Mouse (Mus musculus): ENCODE measurements around the gene Gprin3. TPM values are rescaled to one million over a fixed set of nuclear protein-coding genes. Genes with fewer than 3 reads are reported as not detected.

The Gprin3 gene
- 2.5 and 3.0 TPM in 2 replicates for polyA plus RNA-seq (2015; fragmentation: Nextera tagmentation; extraction: Ambion mirVana)

DNA sequence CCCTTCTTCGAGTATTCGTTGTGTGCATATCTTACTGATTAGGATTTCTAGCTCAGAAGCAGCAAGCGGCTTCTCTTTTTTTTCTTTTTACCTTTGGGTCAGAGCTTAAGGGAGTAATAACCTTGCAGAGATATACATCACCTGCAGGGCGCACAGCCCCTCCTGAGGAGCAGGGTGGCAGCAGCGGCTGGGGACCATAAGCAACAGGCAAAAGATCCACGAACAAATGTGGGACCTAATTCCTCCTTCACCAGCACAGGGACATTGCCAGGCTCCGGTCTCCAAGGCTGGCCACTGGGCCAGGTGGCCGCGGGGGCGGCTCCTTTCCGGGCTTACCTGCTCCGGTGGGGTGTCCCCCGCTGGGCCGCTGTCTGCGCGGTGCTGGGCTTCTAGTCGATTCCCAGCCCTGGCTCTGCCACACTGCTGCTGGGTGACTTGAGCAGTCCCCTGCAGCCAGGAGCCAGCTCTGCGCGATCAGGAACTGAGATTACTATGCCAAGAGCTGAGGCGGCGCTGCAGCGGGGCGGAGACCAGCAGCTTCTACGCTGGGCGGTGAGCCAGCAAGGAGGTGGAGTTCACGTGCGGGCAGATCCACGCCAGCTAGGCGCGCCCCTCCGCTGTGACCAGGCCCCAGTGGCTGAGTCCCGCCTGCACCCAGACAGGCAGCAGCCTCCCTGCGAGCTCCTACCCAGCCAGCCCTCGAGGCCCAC is at the start of gene Gprin3:
Gprin3 (minus strand) TSS at position 471 of the 710 bp plus-strand sequence.
- no peaks in the 10 kb centered on the region for H3K36me3 ChIP-seq
- H3K9me3 ChIP-seq: no peaks in the 10 kb centered on the region
- peak within 1 kb of the TSS; percentile 87 for H3K4me2 ChIP-seq
- H3K4me3 ChIP-seq: peak within 1 kb of the TSS; percentile 55
- H3K4me1 ChIP-seq: peaks cover 11% of the 10 kb centered on the region
- H3K9ac ChIP-seq: peak within 1 kb of the TSS; percentile 76
- H3K27ac ChIP-seq: peak within 1 kb of the TSS; percentile 75
- WGBS: 7% methylated on average over 34 of the region's 34 CpGs
- no peaks in the 10 kb centered on the region for H3K27me3 ChIP-seq
- ATAC-seq (ENCODE audit: insufficient number of reproducible peaks, insufficient read depth, low FRiP score, low TSS enrichment, low read depth): peak; percentile 86

DNA sequence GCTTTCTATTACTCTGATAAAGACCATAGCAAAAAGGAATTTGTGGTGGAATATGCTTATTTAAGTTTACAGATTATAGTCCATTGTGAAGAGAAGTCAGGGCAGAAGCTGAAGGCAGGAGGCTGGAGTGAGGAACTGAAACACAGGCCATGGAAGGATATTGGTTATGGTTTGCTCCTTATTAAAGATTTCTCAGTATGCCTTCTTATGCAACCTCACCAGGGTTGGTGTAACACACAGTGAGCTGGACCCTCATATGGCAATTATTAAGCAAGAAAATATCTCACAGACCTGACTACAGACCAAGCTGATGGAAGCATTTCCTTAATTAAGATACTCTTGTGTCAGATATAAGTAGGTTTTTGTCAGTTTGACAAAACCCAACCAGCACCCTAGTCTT is 32.8 kb upstream of the Gprin3 start:
- Histone ChIP-seq H3K4me1 (no peaks in the 10 kb centered on the region), H3K4me2 (no peak overlapping the region), H3K9ac (no peak overlapping the region), H3K36me3 (no peaks in the 10 kb centered on the region), H3K27ac (no peak overlapping the region), H3K4me3 (no peak overlapping the region), H3K27me3 (no peaks in the 10 kb centered on the region), H3K9me3 (no peaks in the 10 kb centered on the region)
- ATAC-seq (ENCODE audit: insufficient number of reproducible peaks, insufficient read depth, low FRiP score, low TSS enrichment, low read depth): no peak

DNA sequence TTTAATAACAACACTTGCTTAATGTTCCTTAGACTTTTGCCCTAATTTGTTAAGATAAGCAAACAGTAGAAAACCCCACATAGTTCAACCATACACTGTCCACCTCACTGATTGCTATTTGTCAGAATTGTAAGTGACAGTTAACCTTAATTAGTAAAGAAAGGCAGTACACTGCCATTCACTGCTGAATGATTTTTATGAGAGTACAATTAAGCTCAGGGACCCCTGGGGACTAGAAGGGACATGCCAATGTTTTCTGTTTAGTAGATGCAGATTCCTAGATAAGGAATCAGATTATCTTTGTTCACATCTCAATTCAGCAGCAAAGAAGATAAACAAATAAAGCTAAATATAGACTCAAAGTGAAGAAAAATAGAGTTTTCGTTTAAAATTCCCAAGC is 30.0 kb upstream of the Gprin3 start:
- no peak for ATAC-seq (ENCODE audit: insufficient number of reproducible peaks, insufficient read depth, low FRiP score, low TSS enrichment, low read depth)
- Histone ChIP-seq H3K9me3 (no peaks in the 10 kb centered on the region), H3K4me1 (no peaks in the 10 kb centered on the region), H3K9ac (no peak overlapping the region), H3K4me3 (no peak overlapping the region), H3K4me2 (no peak overlapping the region), H3K27me3 (no peaks in the 10 kb centered on the region), H3K27ac (no peak overlapping the region), H3K36me3 (no peaks in the 10 kb centered on the region)
- 64% methylated on average over 1 of the region's 1 CpGs for WGBS

DNA sequence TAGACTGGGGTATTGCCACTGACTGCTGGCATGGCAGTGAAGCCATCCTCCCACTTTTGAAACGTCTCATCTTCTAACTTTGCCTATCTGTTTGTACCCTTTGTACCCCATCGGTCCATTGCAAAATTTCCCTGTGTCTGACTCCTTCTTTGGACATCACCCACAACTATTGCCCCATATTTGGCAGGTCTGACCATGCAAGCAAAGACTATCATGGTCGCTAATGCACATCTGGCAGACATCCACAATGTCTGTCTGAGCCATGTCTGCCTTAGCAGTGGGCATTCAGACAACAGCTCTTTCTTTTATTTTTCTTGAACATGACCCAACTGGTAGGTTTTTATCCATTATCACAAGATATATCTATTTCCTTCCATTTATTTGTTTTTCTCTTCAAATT is 25.3 kb upstream of the Gprin3 start:
- Histone ChIP-seq H3K9me3 (no peaks in the 10 kb centered on the region), H3K36me3 (no peaks in the 10 kb centered on the region), H3K27me3 (no peaks in the 10 kb centered on the region), H3K27ac (no peak overlapping the region), H3K9ac (no peak overlapping the region), H3K4me3 (no peak overlapping the region), H3K4me2 (no peak overlapping the region), H3K4me1 (no peaks in the 10 kb centered on the region)
- whole genome bisulfite sequencing: 78% methylated on average over 3 of the region's 3 CpGs
- ATAC-seq (ENCODE audit: insufficient number of reproducible peaks, insufficient read depth, low FRiP score, low TSS enrichment, low read depth): no peak

DNA sequence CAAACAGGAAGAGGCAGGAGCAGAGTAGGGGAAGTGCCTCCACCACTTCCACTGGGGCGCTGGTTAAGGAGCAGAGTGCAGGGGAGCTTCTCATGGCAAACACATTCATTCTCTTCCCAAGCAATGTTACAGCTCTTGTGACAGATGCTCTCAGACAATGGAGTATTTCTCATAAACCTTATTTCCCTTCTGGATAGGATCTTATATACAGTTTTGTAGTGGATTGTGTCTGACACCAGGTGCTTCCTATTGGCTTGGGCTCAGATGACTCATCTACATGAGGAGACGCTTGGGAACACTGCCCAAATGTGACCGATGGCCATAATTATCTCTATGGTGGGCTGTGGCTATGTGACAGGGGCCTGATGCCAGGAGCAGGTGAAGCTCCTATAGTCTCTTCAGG is 19.0 kb upstream of the Gprin3 start:
- Histone ChIP-seq H3K4me1 (no peaks in the 10 kb centered on the region), H3K36me3 (no peaks in the 10 kb centered on the region), H3K9ac (no peak overlapping the region), H3K4me2 (no peak overlapping the region), H3K27ac (no peak overlapping the region), H3K4me3 (no peak overlapping the region), H3K9me3 (no peaks in the 10 kb centered on the region), H3K27me3 (no peaks in the 10 kb centered on the region)
- ATAC-seq (ENCODE audit: insufficient number of reproducible peaks, insufficient read depth, low FRiP score, low TSS enrichment, low read depth): no peak
- WGBS: 88% methylated on average over 3 of the region's 3 CpGs

DNA sequence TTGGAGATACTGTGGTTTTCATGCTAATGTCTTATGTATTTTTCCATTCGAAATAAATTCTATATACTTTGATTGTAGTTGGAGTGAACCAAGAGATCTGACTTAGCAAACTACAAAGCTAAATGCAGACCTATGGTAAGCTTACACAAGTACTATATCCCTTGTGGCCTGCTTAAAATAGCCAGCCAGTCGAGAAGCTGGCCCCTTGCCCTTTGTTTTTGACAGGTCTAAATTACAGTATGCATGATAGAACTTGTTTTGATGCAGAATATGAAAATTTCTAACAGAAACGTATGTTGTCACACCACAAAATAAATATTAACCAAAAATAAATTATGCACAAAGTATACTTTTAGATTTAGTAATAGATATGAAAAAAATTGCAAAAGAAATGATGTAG is 9.8 kb upstream of the Gprin3 start:
- 57% methylated on average over 3 of the region's 3 CpGs for WGBS
- no peak for ATAC-seq (ENCODE audit: insufficient number of reproducible peaks, insufficient read depth, low FRiP score, low TSS enrichment, low read depth)
- H3K27ac ChIP-seq: no peak overlapping the region
- no peak overlapping the region for H3K4me2 ChIP-seq
- H3K9me3 ChIP-seq: no peaks in the 10 kb centered on the region
- H3K36me3 ChIP-seq: no peaks in the 10 kb centered on the region
- H3K9ac ChIP-seq: no peak overlapping the region
- H3K4me3 ChIP-seq: no peak overlapping the region
- H3K4me1 ChIP-seq: no peaks in the 10 kb centered on the region
- H3K27me3 ChIP-seq: no peaks in the 10 kb centered on the region

DNA sequence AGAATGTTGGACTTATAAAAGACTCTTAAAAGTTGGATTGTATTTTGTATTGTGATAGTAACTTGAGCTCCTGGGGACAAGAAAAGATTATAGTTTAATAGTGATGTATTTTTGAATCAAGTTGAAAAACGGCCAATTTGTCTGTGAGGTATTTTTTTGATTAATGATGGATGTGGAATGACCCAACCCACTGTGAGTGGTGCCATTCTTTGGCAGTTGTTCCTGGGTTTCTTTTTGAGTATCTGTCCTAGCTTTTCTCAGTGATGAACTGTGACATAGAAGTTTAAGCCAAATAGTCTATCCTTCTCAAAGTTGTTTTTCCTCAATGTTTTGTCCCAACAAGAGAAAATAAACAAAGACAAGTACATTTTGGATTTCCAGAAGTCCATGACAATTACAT is 7.0 kb upstream of the Gprin3 start:
- H3K27ac ChIP-seq: no peak overlapping the region
- no peak overlapping the region for H3K4me3 ChIP-seq
- no peaks in the 10 kb centered on the region for H3K9me3 ChIP-seq
- no peaks in the 10 kb centered on the region for H3K36me3 ChIP-seq
- H3K4me1 ChIP-seq: no peaks in the 10 kb centered on the region
- no peaks in the 10 kb centered on the region for H3K27me3 ChIP-seq
- no peak overlapping the region for H3K9ac ChIP-seq
- H3K4me2 ChIP-seq: no peak overlapping the region
- no peak for ATAC-seq (ENCODE audit: insufficient number of reproducible peaks, insufficient read depth, low FRiP score, low TSS enrichment, low read depth)
- WGBS: 46% methylated on average over 1 of the region's 1 CpGs

DNA sequence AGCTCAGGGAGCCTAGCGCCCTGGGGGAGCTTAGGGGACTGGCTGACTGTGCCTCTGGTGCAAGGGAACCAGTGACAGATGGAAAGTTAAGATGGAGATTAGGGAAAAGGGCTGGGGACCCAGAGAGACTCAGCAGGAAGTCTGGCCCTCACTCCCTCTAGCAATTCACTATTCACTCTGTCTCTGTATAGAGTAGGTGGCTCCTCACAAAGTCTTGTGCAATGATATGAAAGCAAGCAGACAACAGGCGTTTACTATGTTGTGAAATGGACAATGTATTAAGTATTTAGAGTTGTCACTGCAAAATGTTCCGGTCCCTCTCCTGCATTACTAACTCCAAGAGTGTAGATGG is 416 bp upstream of the Gprin3 start:
- Histone ChIP-seq H3K27ac (peak overlapping the region; percentile 75), H3K4me3 (peak overlapping the region; percentile 55), H3K4me1 (peaks cover 11% of the 10 kb centered on the region), H3K36me3 (no peaks in the 10 kb centered on the region), H3K4me2 (peak overlapping the region; percentile 87), H3K27me3 (no peaks in the 10 kb centered on the region), H3K9ac (peak overlapping the region; percentile 76), H3K9me3 (no peaks in the 10 kb centered on the region)
- WGBS: 37% methylated on average over 3 of the region's 3 CpGs
- ATAC-seq (ENCODE audit: insufficient number of reproducible peaks, insufficient read depth, low FRiP score, low TSS enrichment, low read depth): no peak

DNA sequence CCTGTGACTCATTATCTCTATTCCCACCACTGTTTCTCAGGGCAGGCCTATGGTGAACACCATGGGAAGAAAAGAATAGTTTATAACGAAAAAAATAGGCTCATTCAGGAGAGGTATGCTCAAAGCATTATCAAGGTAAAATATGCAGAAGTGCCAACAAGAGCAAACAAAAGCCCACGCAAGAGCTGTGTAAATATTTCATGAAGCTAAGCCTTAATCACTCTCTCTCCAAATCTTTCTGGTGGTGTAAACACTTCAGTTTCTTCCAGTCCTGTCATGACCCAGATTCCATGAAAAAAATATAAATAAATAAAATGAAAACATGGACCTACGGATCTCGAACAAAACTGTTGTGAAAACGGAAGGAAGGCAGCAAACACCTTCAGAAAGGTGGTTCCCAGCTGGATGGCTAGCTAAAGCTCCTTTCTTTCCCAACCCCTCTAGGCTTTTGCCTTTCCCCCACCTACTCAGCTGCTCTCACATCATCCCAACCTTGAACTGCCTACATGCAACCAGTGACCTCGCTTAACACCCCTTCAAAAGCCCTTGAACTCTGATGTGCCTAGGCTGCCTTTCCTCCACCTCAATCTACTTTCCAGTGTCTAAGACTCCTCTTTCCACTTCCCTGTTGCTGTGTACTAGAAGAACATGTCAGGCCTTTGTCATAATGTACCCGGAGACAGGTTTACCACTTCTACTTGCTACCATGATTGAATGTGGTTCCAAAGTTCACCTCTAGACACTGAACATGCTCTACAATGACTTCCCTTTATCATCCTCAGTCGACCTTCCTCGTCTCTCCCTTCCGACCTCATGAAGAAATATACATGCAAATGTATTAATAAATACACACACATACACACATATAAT is 988 bp downstream of the Gprin3 start:
- peak overlapping the region; percentile 87 for H3K4me2 ChIP-seq
- H3K4me3 ChIP-seq: peak overlapping the region; percentile 55
- ATAC-seq (ENCODE audit: insufficient number of reproducible peaks, insufficient read depth, low FRiP score, low TSS enrichment, low read depth): no peak

DNA sequence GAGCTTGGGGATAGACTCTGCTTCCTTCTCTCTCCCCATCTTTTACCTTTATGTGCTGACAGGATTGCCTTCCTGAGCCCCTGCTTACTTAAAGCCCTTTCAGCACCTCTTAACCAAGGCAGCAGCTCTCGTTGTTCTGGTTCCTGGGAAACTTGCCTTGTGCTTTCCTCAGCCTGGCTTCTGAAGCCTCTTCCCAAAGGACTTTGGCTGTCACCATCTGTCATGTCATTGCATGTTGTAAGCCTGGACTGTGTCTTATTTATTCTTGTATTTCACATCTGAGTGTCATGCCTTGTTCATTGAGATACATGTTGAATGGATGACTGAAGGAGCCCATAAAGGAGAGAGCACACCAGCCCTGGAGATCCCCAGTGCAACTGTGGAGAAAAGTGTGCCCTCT is 2.3 kb downstream of the Gprin3 start:
- no peak overlapping the region for H3K4me2 ChIP-seq
- WGBS: 57% methylated on average over 1 of the region's 1 CpGs
- no peaks in the 10 kb centered on the region for H3K36me3 ChIP-seq
- peaks cover 11% of the 10 kb centered on the region for H3K4me1 ChIP-seq
- no peak overlapping the region for H3K4me3 ChIP-seq
- H3K27ac ChIP-seq: no peak overlapping the region
- no peaks in the 10 kb centered on the region for H3K9me3 ChIP-seq
- no peaks in the 10 kb centered on the region for H3K27me3 ChIP-seq
- no peak overlapping the region for H3K9ac ChIP-seq
- ATAC-seq (ENCODE audit: insufficient number of reproducible peaks, insufficient read depth, low FRiP score, low TSS enrichment, low read depth): no peak

More for the DNA sequence above, 988 bp downstream of the Gprin3 start:
- H3K27ac ChIP-seq: no peak overlapping the region
- H3K9ac ChIP-seq: no peak overlapping the region
- H3K9me3 ChIP-seq: no peaks in the 10 kb centered on the region
- H3K4me1 ChIP-seq: peaks cover 11% of the 10 kb centered on the region
- no peaks in the 10 kb centered on the region for H3K27me3 ChIP-seq
- 75% methylated on average over 10 of the region's 10 CpGs for WGBS
- H3K36me3 ChIP-seq: no peaks in the 10 kb centered on the region

DNA sequence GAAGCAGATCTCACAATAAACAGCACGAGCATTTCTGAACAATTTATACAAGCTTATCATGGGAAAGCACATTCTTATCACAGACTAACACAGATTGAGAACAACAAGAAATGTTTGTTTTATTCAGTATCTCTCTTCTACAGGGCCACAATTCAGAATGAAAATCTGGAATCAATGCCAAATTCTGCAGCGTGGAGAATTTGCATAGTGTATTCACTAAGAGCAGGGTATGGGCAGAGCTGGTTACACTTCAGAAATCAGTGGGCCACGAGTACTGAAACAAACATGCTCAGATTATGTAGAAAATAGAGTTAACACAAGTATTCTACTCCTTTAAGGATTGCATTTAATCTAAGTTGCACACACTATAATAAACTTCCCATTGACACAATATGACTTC is 6.8 kb downstream of the Gprin3 start:
- ATAC-seq (ENCODE audit: insufficient number of reproducible peaks, insufficient read depth, low FRiP score, low TSS enrichment, low read depth): no peak
- Histone ChIP-seq H3K27ac (no peak overlapping the region), H3K27me3 (no peaks in the 10 kb centered on the region), H3K4me2 (no peak overlapping the region), H3K4me3 (no peak overlapping the region), H3K4me1 (no peaks in the 10 kb centered on the region), H3K9ac (no peak overlapping the region), H3K36me3 (no peaks in the 10 kb centered on the region), H3K9me3 (no peaks in the 10 kb centered on the region)
- 63% methylated on average over 3 of the region's 3 CpGs for WGBS

DNA sequence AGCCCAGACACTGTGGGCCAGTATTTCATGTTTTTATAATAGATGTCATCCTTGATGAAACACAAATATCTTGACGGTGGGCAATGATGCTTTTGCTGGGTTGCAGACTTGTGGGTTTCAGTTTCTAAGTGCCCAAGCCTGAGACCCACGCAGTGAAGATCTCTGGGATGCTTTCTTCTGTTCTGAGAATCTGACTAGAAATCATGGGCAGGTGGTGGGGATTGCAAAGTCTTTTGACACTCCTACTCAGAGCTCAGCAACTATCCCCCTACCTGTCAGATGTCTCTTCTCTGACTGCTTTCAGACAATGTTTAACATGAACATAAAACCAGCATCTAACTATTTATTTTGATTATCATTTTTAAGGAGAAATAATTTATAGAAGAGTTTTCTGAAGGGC is 7.4 kb downstream of the Gprin3 start:
- no peak overlapping the region for H3K4me3 ChIP-seq
- WGBS: 55% methylated on average over 2 of the region's 2 CpGs
- H3K9ac ChIP-seq: no peak overlapping the region
- no peaks in the 10 kb centered on the region for H3K36me3 ChIP-seq
- no peak for ATAC-seq (ENCODE audit: insufficient number of reproducible peaks, insufficient read depth, low FRiP score, low TSS enrichment, low read depth)
- no peaks in the 10 kb centered on the region for H3K9me3 ChIP-seq
- no peaks in the 10 kb centered on the region for H3K4me1 ChIP-seq
- no peak overlapping the region for H3K27ac ChIP-seq
- H3K27me3 ChIP-seq: no peaks in the 10 kb centered on the region
- H3K4me2 ChIP-seq: no peak overlapping the region
